Mouse (Mus musculus) CD8-positive naive resting alpha-beta T cell, adult 2 months (primary cell): ENCODE data around the gene Dntt.

Experiments used
- DNase-seq, 2 experiments: peaks; one replicate each; pipeline ENCODE4 v3.0.0; 2022; ENCODE audit warnings: low read depth in 2 of 2, low spot score in 2 of 2

The Dntt gene

DNA sequence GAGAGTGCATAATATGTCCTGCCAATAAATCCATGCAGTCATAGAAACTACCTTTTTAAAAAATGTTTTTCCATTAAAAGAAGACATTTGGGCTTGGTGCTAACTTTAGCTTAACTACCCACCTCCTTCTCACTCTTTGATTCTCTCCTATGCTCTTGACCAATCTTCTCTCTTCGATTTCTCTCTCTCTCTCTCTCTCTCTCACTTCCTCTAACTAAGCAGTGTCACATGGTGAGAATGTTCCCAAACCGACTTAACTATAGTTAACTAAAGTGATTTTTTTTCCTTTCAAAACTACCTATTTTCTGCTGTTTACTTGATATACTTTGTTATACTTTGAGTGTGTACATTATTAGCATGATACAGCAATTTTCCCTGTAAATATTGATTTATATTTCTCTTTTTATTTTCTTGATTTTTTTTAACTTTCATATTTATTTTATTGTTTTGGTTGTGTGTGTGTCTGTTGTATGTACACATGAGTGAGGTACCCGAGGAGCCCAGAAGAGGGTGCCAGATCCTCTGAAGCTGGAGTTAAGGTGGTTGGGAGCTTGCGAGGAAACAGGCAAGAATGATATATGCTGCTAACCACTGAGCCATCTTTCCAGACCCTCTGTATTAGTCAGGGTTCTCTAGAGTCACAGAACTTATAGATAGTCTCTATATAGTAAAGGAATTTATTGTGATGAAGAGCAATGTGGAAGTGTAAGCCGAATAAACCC is 20.2 kb upstream of the Dntt start:
- DNase-seq: no peak

DNA sequence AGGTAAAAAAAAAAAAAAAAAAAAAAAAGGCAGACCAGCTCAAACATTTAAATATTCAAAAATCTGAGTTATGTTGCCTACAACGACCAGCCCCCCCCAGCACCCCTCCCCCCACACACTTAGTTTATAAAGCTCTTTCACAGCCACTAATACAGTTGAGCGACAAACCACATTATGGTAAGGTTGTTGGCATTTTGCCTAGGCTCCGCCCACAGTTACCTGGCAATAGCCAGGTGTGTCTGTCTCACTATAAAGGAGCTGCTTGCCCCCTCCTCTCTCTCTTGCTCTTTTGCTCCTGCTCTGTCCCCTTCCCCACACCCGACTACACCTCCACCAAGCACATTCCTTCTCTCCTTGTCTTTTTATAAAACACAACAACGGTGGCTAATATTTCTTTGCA is 17.4 kb upstream of the Dntt start:
- no peak for DNase-seq

DNA sequence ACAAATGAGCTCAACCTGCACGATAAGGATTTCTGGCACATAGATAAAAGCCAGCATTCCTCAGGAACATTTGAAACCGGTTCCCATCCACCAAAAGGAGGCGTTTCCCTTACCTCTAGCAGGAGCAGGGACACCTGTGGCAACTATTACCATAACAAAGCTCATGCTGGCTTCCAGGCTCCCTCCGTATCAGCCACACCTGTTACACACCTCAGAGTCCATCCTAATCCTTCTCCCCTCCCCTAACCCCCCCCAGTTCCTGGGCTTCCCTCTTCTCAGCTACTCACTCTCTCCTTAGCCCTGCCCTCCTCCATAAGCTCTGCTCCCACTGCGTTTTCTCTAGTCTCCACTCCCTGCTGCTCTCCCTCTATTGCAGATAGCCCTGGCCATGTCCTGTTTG is 15.5 kb upstream of the Dntt start:
- no peak for DNase-seq

DNA sequence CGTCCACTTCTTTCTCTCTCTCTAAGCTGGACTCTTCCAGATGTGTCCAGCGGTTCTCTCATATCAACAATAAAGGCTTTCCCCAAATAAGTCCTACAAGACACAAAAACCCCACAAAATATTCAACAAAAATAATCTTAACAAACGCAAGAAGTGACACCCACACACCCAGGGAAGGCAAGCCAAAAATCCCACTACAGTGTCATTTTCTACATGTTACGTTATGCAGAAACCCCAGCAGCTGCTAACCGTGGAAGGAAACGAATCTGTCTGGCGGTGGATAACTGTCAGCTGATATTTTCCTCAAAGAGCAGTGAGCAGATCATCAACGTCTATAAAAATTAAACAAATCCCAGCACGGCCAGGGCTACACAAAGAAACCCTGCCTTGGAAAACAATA is 15.1 kb upstream of the Dntt start:
- DNase-seq: no peak

DNA sequence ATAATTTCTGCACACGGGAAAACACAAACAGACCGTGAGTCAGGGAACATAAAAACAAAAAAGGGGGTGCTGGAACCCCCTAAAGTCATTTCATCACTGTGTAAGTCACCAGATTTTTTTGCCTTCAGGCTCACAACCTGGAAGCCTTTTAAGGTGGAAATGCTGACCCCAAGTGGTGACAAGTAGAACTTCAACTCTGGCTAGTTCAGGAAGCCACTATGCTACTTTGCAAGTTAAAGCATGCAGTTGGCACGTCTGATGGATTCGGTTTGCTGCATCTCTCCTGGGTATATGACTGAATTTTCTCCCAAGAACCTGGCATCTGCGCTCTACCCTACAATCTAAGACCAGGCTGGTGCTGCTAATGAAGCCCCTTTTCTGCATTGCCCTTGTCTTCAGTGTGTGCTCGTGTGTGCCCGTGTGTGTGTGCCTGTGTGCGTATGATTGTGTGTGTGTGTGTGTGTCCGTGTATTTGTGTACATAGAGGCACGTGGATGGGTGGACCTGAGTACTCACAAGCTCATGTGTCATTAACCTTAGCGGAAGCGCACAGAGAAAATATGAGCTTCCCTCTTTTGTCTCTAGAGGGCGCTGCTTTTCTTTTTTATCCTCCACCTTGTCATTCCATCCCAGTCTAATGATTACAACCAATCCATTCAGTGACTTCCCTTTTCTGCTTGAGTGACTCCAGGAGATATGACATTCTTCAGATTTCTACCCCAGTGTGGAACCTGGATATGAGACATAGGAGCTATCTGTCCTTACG is 12.9 kb upstream of the Dntt start:
- peak; percentile 56 to 70 for DNase-seq

DNA sequence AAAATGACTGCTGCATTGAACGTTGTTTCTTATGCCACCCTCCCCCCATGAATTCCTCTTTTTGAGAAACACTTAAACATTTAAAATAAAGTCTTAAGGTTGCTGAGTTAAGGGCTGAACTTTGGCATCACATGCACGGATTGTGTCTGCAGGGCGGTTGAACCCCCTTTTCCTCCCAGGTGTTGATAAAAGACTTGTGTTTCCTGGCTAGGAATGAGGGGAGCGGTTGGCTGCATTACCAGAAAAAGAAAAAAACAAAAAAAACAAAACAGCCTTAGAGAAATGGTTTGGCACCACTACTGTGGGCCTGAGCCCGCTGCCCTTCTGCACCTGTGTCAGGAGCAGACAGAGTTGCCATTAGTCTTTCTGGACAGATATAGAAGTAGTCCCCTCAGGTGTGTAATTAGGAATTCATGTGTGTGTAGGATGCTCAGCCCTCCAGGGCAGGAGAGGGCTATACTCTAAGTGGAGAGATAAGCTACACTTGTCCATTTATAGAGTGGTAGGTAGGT is 9.9 kb upstream of the Dntt start:
- DNase-seq: no peak

DNA sequence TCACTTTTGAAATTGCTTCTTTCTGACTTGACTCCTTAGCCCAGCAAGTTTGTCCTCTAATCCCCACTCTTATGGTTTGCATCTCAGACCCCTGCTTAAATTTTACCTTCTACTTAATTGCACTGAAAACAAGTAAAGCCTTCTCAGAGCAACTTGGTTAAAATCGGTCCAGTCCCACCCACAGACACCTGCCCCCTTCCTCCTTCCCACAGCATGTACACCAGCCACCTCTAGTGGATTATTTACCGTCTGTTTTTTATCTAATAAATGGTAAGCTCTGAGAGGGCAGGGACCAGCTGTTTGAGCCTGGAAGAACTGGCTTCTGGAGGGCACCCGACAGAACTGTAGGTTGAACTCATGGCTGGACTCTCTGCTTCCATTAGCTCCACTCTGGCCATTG is 8.5 kb upstream of the Dntt start:
- DNase-seq: no peak

DNA sequence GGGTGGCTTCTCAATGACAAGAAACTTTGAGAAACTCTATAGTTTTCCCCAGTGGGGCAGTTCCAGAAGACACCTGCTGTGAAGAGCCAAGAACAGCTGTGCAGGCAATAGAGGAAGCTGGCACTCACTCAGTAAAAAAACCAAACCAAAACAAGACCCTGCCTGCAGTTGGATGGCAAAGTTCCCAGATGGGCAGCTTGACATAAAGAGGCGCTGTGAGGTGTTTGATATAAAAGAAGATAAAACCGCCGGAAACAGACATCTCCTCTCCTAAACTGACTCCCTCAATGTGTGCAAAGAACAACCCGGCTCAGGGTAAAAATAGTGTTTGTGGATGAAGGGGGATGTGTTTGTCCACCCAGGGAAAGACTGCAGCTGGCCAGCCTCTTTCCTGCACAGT is 6.8 kb upstream of the Dntt start:
- no peak for DNase-seq

DNA sequence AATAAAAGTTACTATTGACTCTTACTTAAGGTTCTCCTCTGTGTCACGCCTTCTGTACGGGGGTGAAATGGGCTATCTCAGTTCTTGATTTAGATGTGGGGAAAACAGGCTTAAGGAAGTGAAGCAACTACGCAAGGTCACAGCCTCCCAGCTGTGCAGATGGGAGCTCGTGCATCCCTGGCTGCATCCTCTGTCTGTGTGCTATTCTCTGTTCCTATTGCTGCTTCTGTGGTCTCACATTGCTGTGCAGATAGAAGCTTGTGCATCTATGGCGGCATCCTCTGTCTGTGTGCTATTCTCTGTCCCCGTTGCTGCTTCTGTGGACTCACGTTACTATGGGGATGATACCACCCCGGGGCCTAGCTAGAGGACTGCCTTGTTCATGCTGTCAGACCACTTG is 2.5 kb upstream of the Dntt start:
- no peak for DNase-seq

DNA sequence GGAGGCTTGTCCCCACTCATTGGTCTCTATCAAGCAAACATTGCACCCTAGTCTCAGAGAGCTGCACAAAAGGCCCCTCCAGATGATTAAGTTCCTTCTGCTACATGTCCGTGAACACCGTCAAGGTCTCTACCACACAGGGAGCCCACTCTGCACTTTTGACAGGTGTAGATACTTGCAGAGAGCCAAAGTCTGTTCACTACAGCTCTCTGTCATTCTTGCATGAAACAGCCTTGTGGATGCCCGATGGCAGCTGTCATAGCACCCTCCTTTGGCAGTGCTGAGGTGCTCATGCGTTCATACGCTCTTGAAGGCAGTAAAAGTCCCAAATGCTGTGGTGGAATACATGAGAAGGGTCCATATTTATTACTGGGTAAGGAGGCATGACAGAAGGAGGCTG is 2.1 kb upstream of the Dntt start:
- no peak for DNase-seq

DNA sequence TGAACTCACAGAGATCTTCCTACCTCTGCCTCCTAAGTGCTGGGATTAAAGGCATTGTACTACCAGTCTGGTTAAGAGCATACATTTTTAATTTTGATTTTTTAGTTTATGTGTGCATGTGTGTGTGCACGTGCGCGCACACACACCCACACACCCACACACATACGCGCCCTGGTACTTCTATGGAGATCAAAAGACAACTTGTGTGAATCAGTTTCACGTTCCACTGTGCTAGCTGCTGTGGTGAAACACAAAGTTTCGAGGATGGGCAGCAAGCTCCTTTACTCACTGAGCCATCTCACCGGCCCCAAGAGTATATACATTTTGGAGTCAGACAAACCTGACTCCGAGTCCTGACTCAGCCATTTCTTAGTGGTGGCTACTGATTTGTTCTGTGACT is 1.5 kb upstream of the Dntt start:
- no peak for DNase-seq

DNA sequence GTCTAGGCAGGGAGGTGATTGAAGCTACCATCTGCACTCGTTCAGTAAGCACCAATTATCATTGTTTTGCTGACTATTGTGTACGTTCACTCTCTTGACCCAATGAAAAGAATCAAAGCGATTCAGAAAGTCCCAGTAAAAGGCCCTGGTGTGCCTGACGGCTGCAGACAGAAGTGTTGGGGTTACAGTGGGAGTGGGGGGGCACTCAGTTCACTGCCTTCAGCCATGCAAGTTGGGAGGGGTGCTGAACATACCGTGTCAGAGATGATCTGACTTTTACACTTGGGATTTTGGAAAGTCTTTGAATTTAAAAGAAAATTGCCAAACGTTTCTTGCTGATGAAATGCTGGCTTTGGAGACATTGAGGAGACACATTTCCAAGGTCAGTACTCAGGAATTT is 1.1 kb downstream of the Dntt start:
- DNase-seq: no peak

DNA sequence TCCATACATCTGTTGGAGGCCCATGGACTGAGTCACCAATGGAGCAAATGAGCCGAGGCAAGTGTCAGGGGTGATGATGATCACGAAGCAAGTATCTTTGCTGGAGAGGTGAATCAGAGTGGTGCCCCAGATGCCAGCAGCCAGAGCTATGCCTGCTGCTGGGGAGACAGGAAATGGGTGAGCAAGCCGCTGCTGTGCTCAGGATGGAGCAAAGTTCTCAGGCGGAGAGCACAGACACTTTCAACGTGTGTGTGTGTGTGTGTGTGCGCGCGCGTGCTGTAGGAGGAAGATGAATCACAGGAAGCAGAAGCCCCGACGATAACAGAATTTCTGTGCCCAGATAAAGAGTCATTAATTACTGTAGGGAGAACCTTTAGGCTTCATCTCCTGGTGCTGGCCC is 1.9 kb downstream of the Dntt start:
- peak; percentile 58 to 66 for DNase-seq

DNA sequence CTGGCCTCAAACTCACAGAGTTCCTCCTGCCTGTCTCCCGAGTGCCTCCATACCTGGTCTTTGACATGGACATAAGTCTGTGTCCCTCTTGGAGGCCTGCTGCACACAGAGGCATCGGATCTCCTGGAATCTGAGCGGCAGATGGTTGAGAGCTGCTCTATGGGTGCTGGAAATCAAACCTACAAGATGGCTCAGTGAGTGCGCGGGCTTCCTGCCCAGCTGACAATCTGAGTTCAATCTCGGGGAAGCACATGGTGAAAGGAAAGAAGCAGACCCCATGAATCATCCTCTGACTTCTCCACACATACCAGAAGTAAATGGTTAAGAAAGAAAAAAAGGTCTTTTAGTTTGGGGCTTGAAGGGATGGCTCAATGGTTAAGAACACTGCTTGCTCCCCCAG is 2.8 kb downstream of the Dntt start:
- DNase-seq: no peak

DNA sequence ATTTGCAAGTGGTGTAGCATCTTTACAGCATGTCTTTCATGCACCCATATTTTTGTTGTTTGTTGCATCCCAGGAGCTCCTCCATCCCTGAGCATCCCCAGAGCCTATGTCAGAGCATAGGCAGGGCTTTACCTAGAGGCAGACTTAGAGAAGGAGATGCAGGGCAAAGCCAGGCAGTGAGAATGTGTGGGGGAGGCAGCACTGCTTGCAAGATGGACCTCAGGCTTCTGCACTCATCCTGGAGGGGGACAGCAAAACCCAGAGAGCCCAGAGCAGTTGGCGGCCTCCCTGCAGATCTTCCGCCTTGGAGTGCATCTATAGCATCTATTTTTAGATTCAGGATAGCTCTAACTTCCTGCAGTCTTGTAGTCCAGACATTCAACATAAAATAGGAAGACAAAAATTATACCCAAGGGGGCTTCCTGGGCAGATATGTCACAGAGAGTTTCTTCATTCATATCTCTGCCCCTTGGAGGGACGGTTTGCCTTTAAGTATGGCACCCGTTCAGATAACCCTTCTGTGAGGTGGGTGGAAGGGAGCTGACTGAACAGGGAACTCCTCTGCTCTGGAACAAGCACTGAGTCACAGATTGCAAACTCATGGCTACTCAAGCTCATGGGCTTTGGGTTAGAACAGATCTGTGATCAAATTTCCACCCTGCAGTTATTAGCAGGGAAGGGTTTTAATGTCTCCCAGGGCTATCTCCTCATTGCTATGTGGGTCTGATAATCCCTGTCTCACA is 6.9 kb downstream of the Dntt start:
- no peak for DNase-seq

DNA sequence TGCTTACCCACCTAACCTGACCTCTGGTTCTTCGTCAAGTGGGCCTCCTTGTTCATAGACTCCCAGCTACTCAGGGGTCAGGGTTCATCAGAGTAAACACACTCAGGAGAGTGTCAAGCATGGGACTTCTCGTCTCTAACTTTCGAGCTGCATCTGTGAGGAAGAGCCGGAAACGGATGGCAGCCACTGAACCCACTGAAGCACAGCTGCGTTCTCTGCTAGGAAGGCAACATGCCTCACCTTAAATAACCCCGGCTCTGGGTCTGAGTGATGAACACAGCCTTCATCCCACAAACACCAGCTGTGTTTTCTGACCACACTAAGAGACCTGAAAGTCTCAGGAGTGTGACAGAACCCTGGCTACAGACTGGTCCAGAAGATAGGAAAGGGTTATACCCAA is 10.0 kb downstream of the Dntt start:
- DNase-seq: peak; percentile 41 to 45

DNA sequence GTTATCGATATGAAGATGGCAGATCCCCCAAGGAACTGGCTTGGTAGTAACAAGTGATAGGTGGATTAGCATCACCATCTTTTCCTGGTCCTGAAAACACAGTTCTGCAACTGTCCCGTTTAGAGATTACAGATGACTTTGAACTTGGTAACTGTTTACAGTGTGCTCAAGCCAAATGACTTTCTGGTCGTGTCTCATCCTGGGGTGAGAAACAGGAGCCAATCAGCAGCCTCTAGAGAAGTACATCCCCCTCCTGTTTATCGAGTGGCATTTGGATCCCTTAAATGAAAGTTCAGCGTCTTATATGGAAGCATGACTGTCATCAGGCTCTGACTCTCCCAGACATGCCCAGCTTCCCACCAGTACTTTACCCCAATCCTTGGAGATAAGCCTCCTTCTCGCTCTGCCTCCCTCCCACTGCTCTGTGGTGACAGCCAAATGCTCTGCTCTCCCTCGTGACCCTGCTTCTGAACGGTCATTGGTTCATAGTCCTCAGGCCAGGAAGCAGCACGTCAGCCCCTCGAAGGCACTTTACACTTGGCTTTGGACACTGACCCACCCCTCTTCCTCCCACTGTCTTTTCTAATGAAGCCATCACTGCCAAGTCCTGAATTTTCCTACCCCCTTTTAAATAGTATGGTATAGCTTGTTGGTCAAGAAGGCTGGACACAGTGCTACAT is 16.2 kb downstream of the Dntt start:
- no peak for DNase-seq

DNA sequence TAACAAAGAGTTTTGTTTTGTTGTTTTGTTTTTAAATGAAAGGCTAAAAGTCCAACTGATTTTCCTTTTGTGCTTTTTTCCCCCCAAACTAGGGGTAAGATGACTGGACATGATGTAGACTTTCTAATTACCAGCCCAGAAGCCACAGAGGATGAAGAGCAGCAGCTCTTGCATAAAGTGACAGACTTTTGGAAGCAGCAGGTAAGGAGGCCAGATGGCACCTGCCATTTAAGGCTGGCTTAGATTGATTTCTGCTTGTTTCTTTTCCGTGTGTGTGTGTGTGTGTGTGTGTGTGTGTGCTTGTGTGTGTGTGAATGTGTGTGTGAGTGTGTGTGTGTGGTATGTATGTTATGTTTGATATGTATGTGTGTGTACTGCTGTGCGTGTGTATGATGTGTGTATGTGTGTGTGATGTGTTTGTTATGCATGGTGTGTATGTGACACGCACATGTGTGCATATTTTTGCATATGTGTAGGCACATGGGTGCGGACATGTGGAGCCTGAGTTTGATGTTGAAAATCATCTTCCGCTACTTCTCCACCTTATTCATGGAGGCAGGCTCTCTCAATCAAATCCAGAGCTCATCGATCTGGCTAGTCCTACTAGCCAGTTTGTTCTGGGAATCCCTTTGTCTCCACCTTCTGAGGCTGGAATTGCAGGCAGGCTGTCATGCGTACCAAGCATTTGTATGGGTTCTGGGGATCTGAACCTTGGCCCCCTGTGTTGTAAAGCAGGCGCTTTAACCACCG is 18.5 kb downstream of the Dntt start:
- DNase-seq: no peak

DNA sequence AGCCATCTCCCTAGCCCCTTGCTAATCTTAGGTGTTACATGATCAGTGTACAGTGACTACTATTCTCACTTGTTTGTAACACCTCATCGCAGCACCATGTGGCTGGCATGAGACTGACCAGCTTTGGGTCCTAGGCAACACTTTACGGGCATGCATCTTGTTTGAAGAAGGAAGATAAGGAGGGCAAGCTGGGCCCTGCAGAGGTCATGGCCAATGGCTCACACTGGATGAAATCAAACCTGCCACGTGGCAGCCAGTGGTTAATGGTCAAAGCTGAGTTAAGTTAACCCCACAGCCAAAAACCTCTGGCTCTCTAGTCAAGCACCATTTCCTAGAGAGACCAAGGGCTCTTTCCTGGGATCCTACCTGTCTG is 19.1 kb downstream of the Dntt start:
- no peak for DNase-seq

DNA sequence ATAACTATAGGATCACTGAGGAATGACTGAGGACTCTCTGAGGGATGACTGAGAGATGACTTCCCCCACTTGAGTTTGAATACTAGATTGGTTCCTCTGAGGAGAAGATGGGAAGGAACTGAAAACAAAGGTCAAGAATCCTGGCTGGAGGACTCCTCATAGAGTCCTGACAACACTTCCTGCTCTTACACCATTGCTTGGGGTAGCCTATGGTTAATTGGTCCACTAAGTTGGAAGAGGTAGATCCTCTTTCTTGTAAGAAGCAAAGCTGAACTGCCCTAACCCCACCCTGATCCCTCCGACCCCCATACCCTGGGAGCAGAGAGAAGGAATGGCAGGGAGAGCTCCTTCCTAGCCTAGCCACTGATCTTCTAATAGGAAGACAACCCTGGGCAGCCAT is 22.6 kb downstream of the Dntt start:
- no peak for DNase-seq

DNA sequence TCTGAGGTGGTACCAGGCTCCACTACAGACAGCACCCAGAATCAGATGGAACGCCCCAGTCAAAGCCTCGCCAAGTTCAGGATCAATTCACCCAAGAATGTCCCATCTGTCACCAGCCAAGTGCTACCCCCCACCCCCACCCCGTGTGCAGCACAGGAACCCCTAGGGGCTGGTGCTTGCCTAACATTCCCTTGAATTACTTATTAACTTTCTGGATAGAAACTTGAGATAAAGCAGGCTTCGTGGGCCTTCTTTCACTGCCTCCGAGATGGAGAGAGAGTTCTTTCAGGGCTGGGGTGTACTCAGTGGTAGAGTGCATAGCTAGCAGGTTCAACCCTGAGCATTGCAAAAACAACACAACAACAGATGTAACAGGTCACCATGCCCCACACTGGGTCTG is 23.2 kb downstream of the Dntt start:
- no peak for DNase-seq
